Mouse (Mus musculus): Measurements from ENCODE around the gene Adgre1. TPM values are rescaled to one million over a fixed set of nuclear protein-coding genes. Genes with fewer than 3 reads are reported as not detected.

Gene Adgre1
- polyA plus RNA-seq, 1 experiment from 2014 or later = 3.7 TPM

- DNase-seq (ENCODE audit: low spot score) = no peak
- H3K4me1 ChIP-seq (replicated peaks; ENCODE audit: insufficient read depth, low read length) = no peaks in the 10 kb centered on the region
- no peak overlapping the region for H3K9ac ChIP-seq (ENCODE audit: low read depth, low read length)
- no peak overlapping the region for H3K4me3 ChIP-seq (replicated peaks; ENCODE audit: low read depth, low read length)
- H3K27ac ChIP-seq = no peak overlapping the region
- H3K9me3 ChIP-seq (replicated peaks; ENCODE audit: low read length) = no peaks in the 10 kb centered on the region
- no peak overlapping the region for H3K4me2 ChIP-seq (ENCODE audit: low read length)
- TF ChIP-seq CTCF (IDR thresholded peaks at IDR 0.05; ENCODE audit: low read depth) = no peak
- no peaks in the 10 kb centered on the region for H3K27me3 ChIP-seq (ENCODE audit: insufficient read depth, low read length)
- WGBS = 83% methylated on average over 11 of the region's 11 CpGs
- H3K36me3 ChIP-seq (ENCODE audit: insufficient read depth, low read length) = no peaks in the 10 kb centered on the region
- no peak for ATAC-seq (replicated peaks; ENCODE audit: low FRiP score, low read depth)
These were observed 1.2 kb downstream of the Adgre1 start for GRCm38 (mm10) chr17:57359485-57360241.

Other genes starting within 250 kb of the Adgre1 start
- gene Cd70, start 208.9 kb upstream of the Adgre1 start, polyA plus RNA-seq (2015; fragmentation: Nextera tagmentation; extraction: Ambion mirVana) = 0.28 TPM in 1 of 2 replicates, not detected in the other
- gene Tnfsf14, start 164.5 kb upstream of the Adgre1 start, polyA plus RNA-seq (2015; fragmentation: Nextera tagmentation; extraction: Ambion mirVana) = 0.08 and 0.09 TPM in 2 replicates
- gene C3, start 130.6 kb upstream of the Adgre1 start, polyA plus RNA-seq (2015; fragmentation: Nextera tagmentation; extraction: Ambion mirVana) = 2.0 and 2.9 TPM in 2 replicates
- gene Gpr108, start 110.2 kb upstream of the Adgre1 start, polyA plus RNA-seq (2015; fragmentation: Nextera tagmentation; extraction: Ambion mirVana) = 37.6 and 40.4 TPM in 2 replicates
- 40.8 and 43.6 TPM in 2 replicates for gene Trip10, start 109.2 kb upstream of the Adgre1 start, polyA plus RNA-seq (2015; fragmentation: Nextera tagmentation; extraction: Ambion mirVana)
- gene Vav1, start 79.6 kb upstream of the Adgre1 start, polyA plus RNA-seq (2015; fragmentation: Nextera tagmentation; extraction: Ambion mirVana) = 0.87 and 1.1 TPM in 2 replicates
- gene Vmn2r120, start 186.8 kb downstream of the Adgre1 start, polyA plus RNA-seq (2015; fragmentation: Nextera tagmentation; extraction: Ambion mirVana) = not detected in 2 replicates

Measured in kidney, postnatal 0 days (tissue).